Mouse (Mus musculus): ENCODE measurements around the gene 4930519P11Rik.

DNA sequence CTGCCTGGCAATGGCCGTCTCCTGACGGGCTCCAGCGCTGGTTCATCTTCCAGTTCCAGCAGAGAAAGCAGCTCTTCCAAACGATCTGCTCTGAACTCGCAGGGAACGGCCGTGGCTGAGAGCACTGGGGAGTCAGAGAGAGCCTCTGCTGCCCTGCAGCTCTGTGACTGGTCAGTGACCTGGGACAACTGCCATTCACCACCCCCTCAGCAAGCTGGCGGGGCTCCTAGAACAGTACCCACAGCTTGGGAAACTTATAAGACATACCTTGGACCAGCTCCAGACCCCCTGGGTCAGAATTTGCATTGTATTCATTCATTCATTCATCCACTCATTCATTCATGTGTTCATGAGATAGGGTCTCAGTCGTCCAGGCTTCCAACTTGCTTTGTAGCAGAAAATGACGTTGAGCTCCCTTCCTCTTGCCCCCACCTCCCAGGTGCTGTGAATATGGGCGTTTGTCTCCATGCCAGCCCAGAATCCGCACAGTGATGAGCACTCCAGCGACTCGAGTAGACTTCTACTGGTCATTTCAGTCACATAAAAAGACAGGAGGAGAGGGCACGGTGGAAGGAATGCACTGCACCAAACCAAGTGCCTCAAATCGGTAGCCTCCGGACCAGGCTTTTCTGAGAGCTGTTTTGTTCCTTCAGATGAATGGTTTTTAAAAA, 28.2 kb downstream of the 4930519P11Rik start:
- no peak for TF ChIP-seq CTCF (IDR thresholded peaks at IDR 0.05; ENCODE audit: borderline replicate concordance, insufficient read depth, low read length)
- TF ChIP-seq POLR2A (IDR thresholded peaks at IDR 0.05; ENCODE audit: low read depth, low read length), result no peak
